Mouse (Mus musculus) neural tube, embryonic 10.5 days (tissue): ENCODE data around the gene Fam83b.

ENCODE experiments used
- DNase-seq: peaks from one replicate; pipeline ENCODE4 v3.0.0-alpha.2; 2017; ENCODE audit warnings: low spot score; ENCODE audit errors: extremely low spot score

Gene Fam83b

GRCm38 (mm10) chr9:76566515-76567280 lies at the start of gene Fam83b:
Fam83b (minus strand) TSS chr9:76567116.
- DNase-seq, result peak; percentile 57

- no peak for DNase-seq
Observed at GRCm38 (mm10) chr9:76614165-76614564, 47.2 kb upstream of the Fam83b start.

- no peak for DNase-seq
Observed at GRCm38 (mm10) chr9:76603744-76604143, 36.8 kb upstream of the Fam83b start.

- DNase-seq, result no peak
Observed at GRCm38 (mm10) chr9:76602874-76603273, 36.0 kb upstream of the Fam83b start.

- no peak for DNase-seq
Observed at GRCm38 (mm10) chr9:76597395-76597794, 30.5 kb upstream of the Fam83b start.

- DNase-seq, result no peak
Observed at GRCm38 (mm10) chr9:76593841-76594240, 26.9 kb upstream of the Fam83b start.

GRCm38 (mm10) chr9:76583943-76584342 lies 17.0 kb upstream of the Fam83b start:
- no peak for DNase-seq

GRCm38 (mm10) chr9:76581966-76582365 lies 15.1 kb upstream of the Fam83b start:
- no peak for DNase-seq

GRCm38 (mm10) chr9:76567281-76567655 lies 352 bp upstream of the Fam83b start:
- DNase-seq, result no peak

GRCm38 (mm10) chr9:76565656-76566055 lies 1.3 kb downstream of the Fam83b start:
- DNase-seq, result no peak

- DNase-seq, result no peak
Observed at GRCm38 (mm10) chr9:76564071-76564470, 2.8 kb downstream of the Fam83b start.

GRCm38 (mm10) chr9:76562794-76563193 lies 4.1 kb downstream of the Fam83b start:
- no peak for DNase-seq

- DNase-seq, result no peak
Observed at GRCm38 (mm10) chr9:76559240-76559639, 7.7 kb downstream of the Fam83b start.

- DNase-seq, result no peak
Observed at GRCm38 (mm10) chr9:76553758-76554157, 13.2 kb downstream of the Fam83b start.

- DNase-seq, result no peak
Observed at GRCm38 (mm10) chr9:76553115-76553514, 13.8 kb downstream of the Fam83b start.

- DNase-seq, result no peak
Observed at GRCm38 (mm10) chr9:76546714-76547113, 20.2 kb downstream of the Fam83b start.

GRCm38 (mm10) chr9:76540684-76541083 lies 26.2 kb downstream of the Fam83b start:
- DNase-seq, result no peak

- DNase-seq, result no peak
Observed at GRCm38 (mm10) chr9:76539953-76540621, 26.8 kb downstream of the Fam83b start.

- DNase-seq, result no peak
Observed at GRCm38 (mm10) chr9:76539271-76539670, 27.6 kb downstream of the Fam83b start.

GRCm38 (mm10) chr9:76536032-76536431 lies 30.9 kb downstream of the Fam83b start:
- DNase-seq, result no peak

GRCm38 (mm10) chr9:76532403-76532802 lies 34.5 kb downstream of the Fam83b start:
- DNase-seq, result no peak

- no peak for DNase-seq
Observed at GRCm38 (mm10) chr9:76531368-76531767, 35.5 kb downstream of the Fam83b start.

- no peak for DNase-seq
Observed at GRCm38 (mm10) chr9:76525592-76525991, 41.3 kb downstream of the Fam83b start.
